Mouse (Mus musculus) heart, postnatal 10 days (tissue): ENCODE measurements around the gene Vdac1. TPM values are rescaled to one million over a fixed set of nuclear protein-coding genes. Genes with fewer than 3 reads are reported as not detected.
A peak's percentile ranks its signal among the peaks of the same experiment; 100 is the strongest.

Experiments used
- DNase-seq, 2 experiments: peaks; one replicate each; pipeline ENCODE4 v3.0.0; 2021
- intact Hi-C: fragments of 180-260 bp; cut with DNase I; formaldehyde crosslinking; loops from one replicate; pipeline ENCODE4 v1.15.1; 2025
- total RNA-seq, 2 experiments: library from RNA; stranded (reverse); gene quantifications; 2 replicates each; pipeline ENCODE4 v1.2.3; 2021

The Vdac1 gene
- total RNA-seq, 2 experiments from 2014 or later = 861 to 884 TPM

- intact Hi-C loops = no loop called here
- no peak for DNase-seq
Measured at GRCm38 (mm10) chr11:52405196-52405688, 44.6 kb downstream of the Vdac1 start.

DNA sequence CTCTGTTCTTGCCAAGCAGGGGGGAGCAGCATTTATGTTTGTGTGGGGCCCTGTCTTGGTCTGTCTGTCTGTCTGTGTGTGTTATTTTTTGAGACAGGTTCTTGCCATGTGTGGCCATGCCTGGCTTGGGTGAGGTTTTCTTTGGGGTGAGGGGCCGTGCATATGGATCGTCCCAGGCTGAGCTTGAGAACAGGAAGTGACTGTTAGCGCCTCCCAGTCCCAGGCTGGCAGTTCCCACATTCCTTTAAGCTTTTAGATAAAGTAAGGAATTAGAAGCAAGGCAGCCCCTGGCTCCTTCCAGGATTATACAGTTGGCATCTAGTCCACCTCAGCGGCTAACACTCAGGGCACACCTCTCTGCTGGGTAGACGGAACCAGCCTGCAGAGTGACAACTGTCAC lies 48.7 kb downstream of the Vdac1 start:
- intact Hi-C loops = no loop called here

GRCm38 (mm10) chr11:52418358-52418757 lies 57.7 kb downstream of the Vdac1 start:
- no peak for DNase-seq

More for the DNA sequence above, 48.7 kb downstream of the Vdac1 start:
- no peak for DNase-seq

DNA sequence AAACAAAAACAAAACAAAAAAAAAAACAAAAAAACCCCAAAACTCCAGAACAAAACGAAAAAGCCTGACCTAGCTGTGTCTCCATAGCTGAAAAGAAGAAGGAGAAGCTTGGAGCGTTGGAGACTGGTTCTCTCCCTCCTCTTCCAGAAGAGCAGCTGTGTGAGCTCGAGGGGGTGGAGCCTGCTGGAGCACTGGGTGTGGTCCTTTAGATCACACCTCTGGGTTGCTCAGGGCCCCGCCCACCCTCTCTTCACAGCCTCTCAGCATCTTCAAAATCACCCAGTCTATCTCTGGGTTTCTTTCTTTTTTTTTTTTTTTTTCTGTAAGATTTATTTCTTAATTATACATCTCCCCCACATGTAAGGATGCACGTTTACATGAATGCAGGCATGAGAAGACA lies 58.6 kb downstream of the Vdac1 start:
- intact Hi-C loops = no loop called here

More at GRCm38 (mm10) chr11:52418358-52418757, 57.7 kb downstream of the Vdac1 start:
- intact Hi-C loops = no loop called here

DNA sequence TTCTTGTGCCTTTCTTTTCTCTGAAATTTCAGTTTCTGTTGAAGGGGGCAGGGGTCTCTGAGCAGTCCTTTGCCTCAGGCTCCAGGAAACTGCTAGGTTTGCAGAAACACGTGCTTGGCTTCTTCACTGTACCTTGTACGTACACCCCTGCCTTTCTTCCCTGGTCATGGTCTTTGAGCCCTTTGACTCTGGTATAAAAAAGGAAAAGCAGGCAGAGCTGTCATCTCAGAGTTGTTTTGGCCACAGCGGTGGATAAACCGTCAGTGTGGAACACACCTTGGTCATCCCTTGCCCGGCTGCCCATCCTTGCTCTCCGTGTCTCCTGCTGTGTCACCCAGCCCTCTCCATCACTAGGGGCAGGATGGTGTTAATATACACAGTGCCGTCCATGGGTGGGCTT lies 59.2 kb downstream of the Vdac1 start:
- no peak for DNase-seq
- intact Hi-C loops = loop anchor here (5.0 kb wide), 2 partner anchors 342 to 727 kb away; partner anchors contain the start of gene Fstl4

More for the DNA sequence above, 58.6 kb downstream of the Vdac1 start:
- no peak for DNase-seq

- no peak for DNase-seq
- intact Hi-C loops = loop anchor here (1.0 to 5.0 kb wide), 3 partner anchors 342 to 727 kb away; partner anchors contain the start of gene Fstl4
Measured at GRCm38 (mm10) chr11:52420296-52421052, 59.8 kb downstream of the Vdac1 start.

DNA sequence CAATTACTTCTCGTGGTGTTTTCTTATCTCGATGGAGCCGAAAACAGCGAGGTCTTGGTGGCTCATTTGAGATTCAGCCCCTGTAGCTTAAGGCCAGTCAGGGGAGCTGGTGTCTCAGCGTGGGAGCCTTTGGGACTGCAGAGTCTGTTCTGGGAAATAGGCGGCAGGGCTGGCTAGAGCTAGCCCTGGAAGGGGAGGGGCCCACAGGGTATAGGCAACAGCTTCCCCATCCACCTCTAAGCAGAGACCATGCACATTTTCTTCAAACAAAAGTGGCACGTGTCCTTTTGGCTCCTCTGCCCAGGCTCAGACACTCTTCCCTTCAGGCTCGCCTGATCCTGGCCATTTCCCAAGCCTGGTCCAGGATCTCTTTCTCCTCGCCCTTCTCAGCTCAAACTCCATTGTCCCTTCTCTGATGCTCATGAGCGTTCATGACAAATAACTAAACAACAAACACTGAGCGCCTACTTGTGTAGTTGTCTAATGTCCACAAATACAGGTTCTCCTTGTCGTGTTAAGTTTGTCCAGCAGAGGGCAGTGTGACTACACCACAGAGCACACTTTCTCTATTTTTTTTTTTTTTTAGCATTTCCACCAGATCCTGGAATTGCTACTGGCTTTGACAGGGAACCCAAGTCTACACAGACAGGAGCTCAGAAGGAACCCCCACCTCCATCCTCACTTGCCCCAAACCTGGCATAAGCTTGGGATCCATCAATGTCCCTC lies 60.6 kb downstream of the Vdac1 start:
- intact Hi-C loops = loop anchor here (1.0 to 5.0 kb wide), 3 partner anchors 341 to 726 kb away; partner anchors contain the start of gene Fstl4
- peak; percentile 63 to 84 for DNase-seq

DNA sequence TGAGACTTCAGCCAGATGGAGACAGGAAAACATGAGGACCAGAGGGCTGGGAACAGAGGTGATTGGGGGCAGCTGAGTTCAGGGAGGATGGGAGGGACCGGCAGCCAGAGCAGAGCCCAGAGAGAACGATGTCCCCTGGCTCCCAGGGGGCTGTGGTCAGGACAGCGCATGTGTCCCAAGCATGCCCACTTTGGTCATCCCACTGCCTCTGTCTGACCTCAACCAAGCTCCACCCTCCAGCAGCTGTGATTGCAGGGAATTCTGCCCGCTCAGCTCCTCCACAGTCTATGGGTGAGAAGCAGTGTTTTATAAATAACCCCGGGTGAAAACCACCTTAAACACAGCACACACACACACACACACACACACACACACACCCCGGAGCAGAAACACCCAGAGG lies 68.8 kb downstream of the Vdac1 start:
- intact Hi-C loops = no loop called here
- DNase-seq = no peak

- intact Hi-C loops = loop anchor here (10.0 kb wide), 1 partner anchor 453 kb away; no protein-coding TSS in a partner anchor
- peak; percentile 38 to 51 for DNase-seq
Measured at GRCm38 (mm10) chr11:52431594-52431993, 70.9 kb downstream of the Vdac1 start.

DNA sequence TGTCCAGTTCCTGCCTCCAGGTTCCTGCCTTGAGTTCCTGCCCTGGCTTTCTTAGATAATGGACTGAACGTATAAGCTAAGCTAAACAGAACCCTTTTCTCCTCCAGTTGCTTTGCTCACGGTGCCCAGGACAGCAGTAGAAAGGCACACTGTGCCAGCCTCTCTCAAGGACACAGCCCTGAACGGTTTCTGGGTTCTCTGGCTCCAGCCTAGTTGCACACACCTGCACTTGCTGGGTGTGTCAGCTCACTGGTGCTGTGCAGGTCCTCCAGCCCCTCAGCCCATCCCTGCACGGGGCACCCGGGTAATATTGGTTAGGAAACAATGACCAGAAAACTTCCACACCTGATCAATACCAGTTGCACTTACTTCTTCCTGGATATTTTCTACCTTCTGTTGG lies 71.5 kb downstream of the Vdac1 start:
- intact Hi-C loops = loop anchor here (10.0 kb wide), 1 partner anchor 453 kb away; no protein-coding TSS in a partner anchor
- no peak for DNase-seq

DNA sequence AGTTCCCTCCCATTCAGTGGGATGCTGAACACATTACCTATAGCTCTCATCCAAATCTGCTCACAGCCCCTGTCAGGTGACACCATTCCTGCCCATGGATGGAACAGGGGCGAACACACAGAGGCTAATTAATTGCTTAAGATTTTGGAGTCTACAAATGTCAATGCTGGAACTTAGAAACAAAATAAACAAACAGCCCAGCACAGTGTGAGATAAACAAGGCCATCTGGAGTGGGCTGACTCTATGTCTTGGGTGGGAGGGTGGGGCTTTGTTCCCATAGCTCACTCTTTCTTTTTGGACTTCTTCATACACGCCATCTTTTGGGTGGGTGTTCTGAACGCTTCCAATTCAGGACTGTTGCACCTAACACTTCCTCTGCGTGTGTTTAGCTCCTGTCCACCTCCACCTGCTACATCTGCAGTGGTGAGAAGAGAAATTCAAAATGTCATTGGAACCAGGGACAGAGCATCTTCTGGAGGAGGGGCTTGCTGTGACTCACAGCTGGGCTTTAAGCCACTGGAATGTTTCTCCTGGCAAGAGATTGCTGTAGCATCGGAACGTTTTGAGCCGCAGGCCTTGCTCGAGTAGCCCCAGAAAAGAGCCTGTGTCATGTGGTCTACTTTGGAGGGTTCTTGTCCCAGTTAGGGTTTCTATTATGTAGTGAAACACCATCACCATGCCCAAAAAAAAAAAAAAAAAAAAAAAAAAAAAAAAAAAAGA lies 72.6 kb downstream of the Vdac1 start:
- intact Hi-C loops = loop anchor here (10.0 kb wide), 1 partner anchor 452 kb away; no protein-coding TSS in a partner anchor
- peak; percentile 58 to 65 for DNase-seq

DNA sequence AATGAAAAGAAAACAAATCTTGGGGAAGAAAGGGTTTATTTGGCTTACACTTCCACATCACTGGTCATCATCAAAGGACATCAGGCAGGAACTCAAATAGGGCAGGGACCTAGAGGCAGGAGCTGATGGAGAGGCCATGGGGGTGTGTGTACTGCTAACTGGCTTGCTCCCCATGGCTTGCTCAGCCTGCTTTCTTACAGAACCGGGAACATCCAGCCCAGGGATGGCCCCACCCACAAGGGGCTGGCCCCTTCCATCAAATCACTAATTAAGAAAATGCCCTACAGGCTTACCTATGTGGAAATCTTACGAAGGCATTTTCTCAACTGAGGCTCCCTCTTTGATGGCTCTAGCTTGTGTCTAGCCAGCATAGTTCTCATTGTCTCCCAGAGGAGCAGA lies 73.1 kb downstream of the Vdac1 start:
- DNase-seq = no peak
- intact Hi-C loops = loop anchor here (10.0 kb wide), 1 partner anchor 451 kb away; no protein-coding TSS in a partner anchor

DNA sequence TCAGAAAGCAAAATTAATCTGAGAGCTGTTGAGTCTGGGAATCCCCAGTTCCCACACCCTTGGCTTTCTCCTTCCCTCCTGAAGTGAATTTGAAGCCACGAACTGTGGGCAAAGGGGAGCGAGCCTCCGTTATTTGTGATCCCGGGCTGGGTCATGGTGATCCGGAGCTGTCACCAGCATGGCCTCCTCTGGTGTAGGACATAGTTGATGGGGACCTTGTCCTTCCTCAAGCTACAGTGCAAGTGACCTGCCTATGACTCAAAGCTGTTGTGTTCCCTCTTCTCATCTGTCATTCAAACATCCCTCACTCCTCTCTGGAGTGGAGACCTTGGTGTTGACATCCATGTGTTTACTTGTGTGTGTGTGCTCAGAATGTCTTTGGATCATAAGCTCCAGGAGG lies 74.8 kb downstream of the Vdac1 start:
- intact Hi-C loops = loop anchor here (10.0 kb wide), 1 partner anchor 449 kb away; no protein-coding TSS in a partner anchor
- no peak for DNase-seq

DNA sequence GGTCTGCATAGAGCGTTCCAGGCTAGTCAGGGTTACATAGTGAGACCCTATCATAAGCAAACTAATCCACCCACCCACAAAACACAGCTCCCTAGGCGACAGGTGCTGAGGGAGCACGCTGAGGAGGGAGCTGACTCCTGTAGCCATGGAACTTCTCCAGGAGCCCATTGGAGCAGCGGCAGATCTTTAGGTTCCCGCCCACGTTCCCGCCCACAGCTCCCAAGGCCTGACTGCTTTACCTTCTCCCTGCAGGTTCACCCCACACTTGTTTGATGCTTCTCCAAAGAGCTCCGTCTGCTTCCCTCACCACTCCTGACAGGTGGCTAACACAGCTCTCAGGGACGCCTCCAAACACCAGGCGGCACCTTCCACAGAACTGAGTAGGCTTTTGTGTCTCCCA lies 76.5 kb downstream of the Vdac1 start:
- no peak for DNase-seq
- intact Hi-C loops = loop anchor here (10.0 kb wide), 1 partner anchor 448 kb away; no protein-coding TSS in a partner anchor

Other genes starting within 250 kb of the Vdac1 start
- gene Olfr1373, start 215.3 kb upstream of the Vdac1 start, total RNA-seq = not detected
- gene Olfr1371, start 146.9 kb upstream of the Vdac1 start, total RNA-seq = not detected
- 100 to 1,000 TPM; 239 to 266 TPM for gene Skp1a, start 128.9 kb upstream of the Vdac1 start, total RNA-seq
- 1 to 10 TPM; 3.3 to 6.2 TPM for gene Tcf7, start 77.8 kb upstream of the Vdac1 start, total RNA-seq
- 100 to 1,000 TPM; 111 to 117 TPM for gene 9530068E07Rik, start 35.6 kb downstream of the Vdac1 start, total RNA-seq